Mouse (Mus musculus) ES-Bruce4 (cell line): ENCODE data around the gene Akap17b. TPM values are rescaled to one million over a fixed set of nuclear protein-coding genes. Genes with fewer than 3 reads are reported as not detected.
"Not testable (repeated sequence)": the region's sequence is repeated elsewhere in the genome, so short reads cannot be mapped to it uniquely, and the experiment has no call there.

ENCODE experiments used
- H3K27ac ChIP-seq: 2 replicates; pipeline ENCODE4 v1.5.1; 2012; ENCODE audit warnings: low read length, inconsistent platforms; ENCODE audit not compliant: insufficient read depth
- H3K27me3 ChIP-seq: 2 replicates; pipeline ENCODE4 v1.6.1; 2012; ENCODE audit warnings: mild to moderate bottlenecking, low read length, inconsistent platforms; ENCODE audit not compliant: control insufficient read depth, poor library complexity, insufficient read depth, severe bottlenecking
- H3K36me3 ChIP-seq: 2 replicates; pipeline ENCODE4 v1.6.1; 2012; ENCODE audit warnings: inconsistent platforms, mild to moderate bottlenecking, low read length, moderate library complexity; ENCODE audit not compliant: control insufficient read depth, poor library complexity, insufficient read depth, severe bottlenecking
- H3K4me1 ChIP-seq: one replicate; pipeline ENCODE4 v1.8.1; 2011; ENCODE audit warnings: low read length; ENCODE audit not compliant: control insufficient read depth, insufficient read depth
- H3K4me3 ChIP-seq: 2 replicates; pipeline ENCODE4 v1.5.1; 2011; ENCODE audit warnings: low read depth, mild to moderate bottlenecking, low read length
- H3K9ac ChIP-seq: 2 replicates; pipeline ENCODE4 v1.6.1; 2012; ENCODE audit warnings: low read depth, mild to moderate bottlenecking, inconsistent platforms; ENCODE audit not compliant: poor library complexity, severe bottlenecking
- H3K9me3 ChIP-seq: replicated peaks from 2 replicates; pipeline ENCODE4 v1.6.1; 2012; ENCODE audit warnings: mild to moderate bottlenecking, low read length, inconsistent platforms; ENCODE audit not compliant: control insufficient read depth, poor library complexity, insufficient read depth, severe bottlenecking
- CTCF ChIP-seq: IDR thresholded peaks from one replicate; pipeline ENCODE4 v1.8.1; 2011; ENCODE audit warnings: low read depth, low read length
- EP300 ChIP-seq: IDR thresholded peaks from 2 replicates; pipeline ENCODE4 v1.6.1; 2011; ENCODE audit warnings: low read depth, low read length; ENCODE audit not compliant: insufficient read depth
- POLR2A ChIP-seq: IDR thresholded peaks from one replicate; pipeline ENCODE4 v1.8.1; 2011; ENCODE audit warnings: low read length; ENCODE audit not compliant: insufficient read depth
- polyA plus RNA-seq: library from polyadenylated mRNA; stranded (reverse); fragments of >200 nt; gene quantifications from 2 replicates; pipeline ENCODE4 v1.2.4, GENCODE M21; 2011; ENCODE audit warnings: low read depth; ENCODE audit not compliant: missing spikeins, insufficient read depth, insufficient read length

Gene Akap17b
- polyA plus RNA-seq, 1 experiment: 8.5 TPM

- no peaks in the 10 kb centered on the region for H3K9me3 ChIP-seq
- H3K4me3 ChIP-seq: no peak overlapping the region
- no peaks in the 10 kb centered on the region for H3K4me1 ChIP-seq
- peaks cover 2% of the 10 kb centered on the region for H3K36me3 ChIP-seq
- H3K27ac ChIP-seq: no peak overlapping the region
- TF ChIP-seq POLR2A (no peak), EP300 (no peak), CTCF (no peak)
- H3K9ac ChIP-seq: peak overlapping the region; percentile 66
- H3K27me3 ChIP-seq: no peaks in the 10 kb centered on the region
Observed at GRCm38 (mm10) chrX:36599656-36600055, 45.5 kb downstream of the Akap17b start.

GRCm38 (mm10) chrX:36598861-36599344 is 46.3 kb downstream of the Akap17b start:
- H3K27ac ChIP-seq: 0 out of 2 replicates have a peak overlapping the region, but pooled peaks have one; percentile 16
- H3K9ac ChIP-seq: peak overlapping the region; percentile 66
- no peaks in the 10 kb centered on the region for H3K27me3 ChIP-seq
- TF ChIP-seq CTCF (no peak), EP300 (no peak), POLR2A (no peak)
- no peaks in the 10 kb centered on the region for H3K4me1 ChIP-seq
- H3K9me3 ChIP-seq: no peaks in the 10 kb centered on the region
- peak overlapping the region; percentile 85 for H3K4me3 ChIP-seq
- peaks cover under 1% of the 10 kb centered on the region for H3K36me3 ChIP-seq

- Histone ChIP-seq H3K9me3 (no peaks in the 10 kb centered on the region), H3K27me3 (no peaks in the 10 kb centered on the region), H3K4me3 (peak overlapping the region; percentile 85), H3K9ac (peak overlapping the region; percentile 66), H3K36me3 (no peaks in the 10 kb centered on the region; the same call in none of the 2 replicates), H3K4me1 (no peaks in the 10 kb centered on the region), H3K27ac (no peak overlapping the region)
- no peak for TF ChIP-seq EP300
- no peak for TF ChIP-seq CTCF
- no peak for TF ChIP-seq POLR2A
Observed at GRCm38 (mm10) chrX:36598390-36598810, 46.8 kb downstream of the Akap17b start.

- Histone ChIP-seq H3K36me3 (no peaks in the 10 kb centered on the region; the same call in 1 of the 2 replicates), H3K27ac (no peak within 1 kb of the TSS), H3K9ac (peak within 1 kb of the TSS; percentile 66), H3K4me1 (no peaks in the 10 kb centered on the region), H3K9me3 (no peaks in the 10 kb centered on the region), H3K4me3 (peak within 1 kb of the TSS; percentile 85), H3K27me3 (no peaks in the 10 kb centered on the region)
- TF ChIP-seq CTCF (no peak), POLR2A (peak; percentile 60), EP300 (0 out of 2 replicates have a peak, but pooled peaks have one; percentile 12)
Observed at GRCm38 (mm10) chrX:36597707-36598389, 47.3 kb downstream of the Akap17b start, which contains the start of gene Pgrmc1. Gene Pgrmc1, plus strand, starts transcription at chrX:36598206.

GRCm38 (mm10) chrX:36596483-36597120 is 48.6 kb downstream of the Akap17b start:
- not testable (repeated sequence) for H3K9me3 ChIP-seq, H3K27ac ChIP-seq, H3K4me3 ChIP-seq, H3K9ac ChIP-seq, H3K36me3 ChIP-seq, H3K4me1 ChIP-seq, H3K27me3 ChIP-seq

GRCm38 (mm10) chrX:36595247-36595646 is 49.9 kb downstream of the Akap17b start:
- TF ChIP-seq CTCF (no peak), POLR2A (no peak), EP300 (no peak)
- Histone ChIP-seq H3K4me3 (no peak overlapping the region), H3K4me1 (no peaks in the 10 kb centered on the region)

More at GRCm38 (mm10) chrX:36595247-36595646, 49.9 kb downstream of the Akap17b start:
- Histone ChIP-seq H3K36me3 (no peaks in the 10 kb centered on the region), H3K9me3 (no peaks in the 10 kb centered on the region), H3K27ac (no peak overlapping the region), H3K9ac (no peak overlapping the region), H3K27me3 (no peaks in the 10 kb centered on the region)
